Mouse (Mus musculus): ENCODE measurements around the gene Mtmr4. TPM values are rescaled to one million over a fixed set of nuclear protein-coding genes. Genes with fewer than 3 reads are reported as not detected.
A peak's percentile ranks its signal among the peaks of the same experiment; 100 is the strongest.

Mtmr4 gene
- total RNA-seq, 2 experiments from 2014 or later: 91.8 to 109 TPM

- DNase-seq: no peak
Measured at GRCm38 (mm10) chr11:87615952-87616351, 24.0 kb downstream of the Mtmr4 start.

GRCm38 (mm10) chr11:87616790-87617474, 25.0 kb downstream of the Mtmr4 start, which contains the start of gene Hsf5:
Gene Hsf5 (plus strand): TSS chr11:87617164.
- no peak for DNase-seq

- no peak for DNase-seq
Measured at GRCm38 (mm10) chr11:87617606-87618005, 25.6 kb downstream of the Mtmr4 start.

- no peak for DNase-seq
Measured at GRCm38 (mm10) chr11:87623160-87623559, 31.2 kb downstream of the Mtmr4 start.

GRCm38 (mm10) chr11:87629859-87630258, 37.9 kb downstream of the Mtmr4 start:
- DNase-seq: no peak

GRCm38 (mm10) chr11:87638793-87639192, 46.8 kb downstream of the Mtmr4 start:
- DNase-seq: no peak

GRCm38 (mm10) chr11:87639206-87639605, 47.2 kb downstream of the Mtmr4 start:
- no peak for DNase-seq

GRCm38 (mm10) chr11:87642865-87643264, 50.9 kb downstream of the Mtmr4 start:
- no peak for DNase-seq

- DNase-seq: no peak
Measured at GRCm38 (mm10) chr11:87654693-87655092, 62.7 kb downstream of the Mtmr4 start.

- no peak for DNase-seq
Measured at GRCm38 (mm10) chr11:87659216-87659615, 67.3 kb downstream of the Mtmr4 start.

GRCm38 (mm10) chr11:87662407-87662806, 70.4 kb downstream of the Mtmr4 start, which contains the start of gene Rnf43:
Gene Rnf43 (plus strand): TSS chr11:87662722.
- peak; percentile 77 to 84 for DNase-seq

- DNase-seq: no peak
Measured at GRCm38 (mm10) chr11:87662822-87663221, 70.9 kb downstream of the Mtmr4 start.

- DNase-seq: no peak
Measured at GRCm38 (mm10) chr11:87663948-87664347, 72.0 kb downstream of the Mtmr4 start.

GRCm38 (mm10) chr11:87664521-87664920, 72.6 kb downstream of the Mtmr4 start:
- no peak for DNase-seq

GRCm38 (mm10) chr11:87665224-87665623, 73.3 kb downstream of the Mtmr4 start:
- DNase-seq: no peak

GRCm38 (mm10) chr11:87665658-87666057, 73.7 kb downstream of the Mtmr4 start:
- no peak for DNase-seq

Other genes with a start within 250 kb of the Mtmr4 start
- gene Ppm1e, start 233.1 kb upstream of the Mtmr4 start, total RNA-seq (2021): 100 to 1,000 TPM; 262 to 263 TPM
- 1 to 10 TPM; 4.6 to 6.1 TPM for gene Rad51c, start 187.2 kb upstream of the Mtmr4 start, total RNA-seq (2021)
- gene Tex14, start 187.1 kb upstream of the Mtmr4 start, total RNA-seq (2021): under 1 TPM; 0.25 to 0.43 TPM
- not detected for gene Gm11492, start 25.5 kb upstream of the Mtmr4 start, total RNA-seq (2021)
- 100 to 1,000 TPM; 158 to 178 TPM for gene Sept4, start 23.3 kb upstream of the Mtmr4 start, total RNA-seq (2021)
- gene Hsf5, start 25.0 kb downstream of the Mtmr4 start, total RNA-seq (2021): under 1 TPM; 0.22 to 0.78 TPM
- gene Rnf43, start 70.6 kb downstream of the Mtmr4 start, total RNA-seq (2021): 1 to 10 TPM; 2.0 to 2.6 TPM
- gene Supt4a, start 145.4 kb downstream of the Mtmr4 start, total RNA-seq (2021): 10 to 100 TPM; 71.7 to 78.7 TPM
- gene Tspoap1, start 168.4 kb downstream of the Mtmr4 start, total RNA-seq (2021): 100 to 1,000 TPM; 146 to 163 TPM
- under 1 TPM; 0.28 to 0.60 TPM for gene Mpo, start 201.4 kb downstream of the Mtmr4 start, total RNA-seq (2021)
- under 1 TPM; 0.12 to 0.18 TPM for gene Lpo, start 236.1 kb downstream of the Mtmr4 start, total RNA-seq (2021)